Mouse (Mus musculus) CH12.LX (cell line): Measurements from ENCODE around the gene Apobec4.

Experiments used
- CHD1 ChIP-seq: IDR thresholded peaks from 2 replicates; pipeline ENCODE4 v1.6.1; 2012; ENCODE audit warnings: low read depth, low read length, improper control_type of control experiment, inconsistent platforms
- CTCF ChIP-seq, 2 experiments: IDR thresholded peaks in 1 of 2; conservative IDR thresholded peaks in 1 of 2; 2 replicates each; pipeline ENCODE4 v1.5.1; 2011 to 2012; ENCODE audit warnings: low read depth in 2 of 2, low read length in 2 of 2, improper control_type of control experiment in 1 of 2, inconsistent platforms in 1 of 2, mild to moderate bottlenecking in 1 of 2, moderate library complexity in 1 of 2
- E2F4 ChIP-seq: IDR thresholded peaks from 2 replicates; pipeline ENCODE4 v1.6.1; 2011; ENCODE audit warnings: low read depth, low read length, improper control_type of control experiment; ENCODE audit not compliant: insufficient replicate concordance
- EP300 ChIP-seq: IDR thresholded peaks from 2 replicates; pipeline ENCODE4 v1.6.1; 2011; ENCODE audit warnings: low read length, improper control_type of control experiment
- ETS1 ChIP-seq: conservative IDR thresholded peaks from 2 replicates; pipeline ENCODE4 v1.6.1; 2012; ENCODE audit warnings: low read depth, mild to moderate bottlenecking, inconsistent platforms, low read length, improper control_type of control experiment, moderate library complexity
- HCFC1 ChIP-seq: IDR thresholded peaks from 2 replicates; pipeline ENCODE4 v1.6.1; 2012; ENCODE audit warnings: low read depth, mild to moderate bottlenecking, inconsistent platforms, low read length, improper control_type of control experiment
- MAFK ChIP-seq: IDR thresholded peaks from 2 replicates; pipeline ENCODE4 v1.6.1; 2011; ENCODE audit warnings: low read length, improper control_type of control experiment; ENCODE audit not compliant: insufficient replicate concordance
- MEF2A ChIP-seq: IDR thresholded peaks from 2 replicates; pipeline ENCODE4 v1.6.1; 2014; ENCODE audit warnings: low read depth, mild to moderate bottlenecking, inconsistent platforms, low read length, improper control_type of control experiment, borderline replicate concordance
- POLR2A ChIP-seq: IDR thresholded peaks from 2 replicates; pipeline ENCODE4 v1.6.1; 2011; ENCODE audit warnings: low read depth, mild to moderate bottlenecking, improper control_type of control experiment, low read length
- POLR2AphosphoS2 ChIP-seq: IDR thresholded peaks from 2 replicates; pipeline ENCODE4 v1.6.1; 2011; ENCODE audit warnings: low read depth, low read length, improper control_type of control experiment
- RCOR1 ChIP-seq: conservative IDR thresholded peaks from 2 replicates; pipeline ENCODE4 v1.6.1; 2012; ENCODE audit warnings: low read depth, mild to moderate bottlenecking, inconsistent platforms, low read length, improper control_type of control experiment
- TCF12 ChIP-seq: IDR thresholded peaks from 2 replicates; pipeline ENCODE4 v1.6.1; 2014; ENCODE audit warnings: low read depth, mild to moderate bottlenecking, inconsistent platforms, low read length, improper control_type of control experiment
- ZMIZ1 ChIP-seq: IDR thresholded peaks from 2 replicates; pipeline ENCODE4 v1.6.1; 2012; ENCODE audit warnings: low read depth, mild to moderate bottlenecking, inconsistent platforms, low read length, improper control_type of control experiment

DNA sequence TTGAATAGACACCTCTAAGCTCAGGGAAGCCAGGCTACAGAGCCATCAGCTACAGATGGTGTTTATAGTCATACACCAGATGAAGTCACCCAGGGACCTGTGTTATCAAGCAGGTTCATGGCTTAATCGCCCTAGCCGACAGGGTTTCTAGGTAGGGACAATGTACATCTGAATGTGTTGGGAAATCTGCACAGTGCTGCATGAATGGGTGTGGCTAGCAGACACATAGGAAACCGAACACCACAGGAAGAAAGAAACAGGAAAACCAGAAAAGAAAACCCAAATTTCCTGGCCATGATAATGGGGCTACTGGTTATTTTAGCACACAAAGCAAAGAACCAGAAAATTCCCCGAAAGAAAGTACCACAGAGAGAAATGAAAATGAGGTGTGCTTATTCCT is 29.4 kb upstream of the Apobec4 start:
- no peak for TF ChIP-seq ETS1
- TF ChIP-seq CTCF (conservative IDR thresholded peaks at IDR 0.05 in 1 of 2, IDR thresholded peaks at IDR 0.05 in 1 of 2; ENCODE audit: low read depth in 2 of 2, low read length in 2 of 2): no peak
- no peak for TF ChIP-seq CHD1
- no peak for TF ChIP-seq RCOR1
- no peak for TF ChIP-seq POLR2A
- no peak for TF ChIP-seq MEF2A
- TF ChIP-seq POLR2AphosphoS2: no peak
- no peak for TF ChIP-seq EP300
- no peak for TF ChIP-seq HCFC1
- no peak for TF ChIP-seq MAFK
- TF ChIP-seq ZMIZ1: no peak
- TF ChIP-seq E2F4: no peak
- TF ChIP-seq TCF12: no peak
